Mouse (Mus musculus): ENCODE results near the gene Lpar1.
A peak's percentile ranks its signal among the peaks of the same experiment; 100 is the strongest.

Lpar1 gene

DNA sequence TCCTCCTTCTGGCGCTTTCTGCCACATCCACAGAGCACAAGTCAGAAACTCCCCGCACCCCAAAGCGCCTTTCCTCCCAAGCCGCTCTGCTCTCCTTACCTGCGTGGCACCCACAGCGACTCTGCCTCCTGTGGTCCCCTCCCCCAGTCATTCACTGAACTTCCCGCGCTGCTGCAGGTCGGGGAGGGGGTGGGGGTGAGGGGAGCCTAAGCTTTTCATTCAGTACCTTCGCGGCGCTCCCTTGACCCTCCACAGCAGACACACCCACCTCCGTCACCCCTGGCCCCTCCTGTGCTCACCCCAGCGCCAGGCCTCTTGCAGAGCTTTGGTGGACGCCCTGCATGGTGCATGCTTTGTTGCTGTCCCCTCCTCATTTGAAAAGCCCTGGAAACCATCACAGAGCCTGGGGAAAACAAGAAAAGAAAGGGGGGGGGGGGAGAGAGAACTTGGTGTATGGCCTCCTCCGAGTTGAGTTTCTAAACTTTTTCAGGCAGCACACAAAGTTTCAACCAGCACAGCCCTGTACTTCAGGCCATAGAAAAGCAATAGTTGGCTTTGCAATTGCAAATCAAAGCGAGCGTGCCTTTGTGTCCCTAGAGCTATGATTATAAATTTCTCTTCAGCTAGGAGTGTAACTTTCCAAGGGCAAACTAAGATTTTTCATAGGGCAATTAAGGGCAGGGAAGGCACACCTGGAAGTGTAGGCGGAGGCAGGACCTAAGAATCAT lies at the start of gene Lpar1:
TSS of gene Lpar1 (minus strand) at position 268 of the 728 bp plus-strand sequence.
- no peak for DNase-seq (ENCODE audit: low spot score)

DNA sequence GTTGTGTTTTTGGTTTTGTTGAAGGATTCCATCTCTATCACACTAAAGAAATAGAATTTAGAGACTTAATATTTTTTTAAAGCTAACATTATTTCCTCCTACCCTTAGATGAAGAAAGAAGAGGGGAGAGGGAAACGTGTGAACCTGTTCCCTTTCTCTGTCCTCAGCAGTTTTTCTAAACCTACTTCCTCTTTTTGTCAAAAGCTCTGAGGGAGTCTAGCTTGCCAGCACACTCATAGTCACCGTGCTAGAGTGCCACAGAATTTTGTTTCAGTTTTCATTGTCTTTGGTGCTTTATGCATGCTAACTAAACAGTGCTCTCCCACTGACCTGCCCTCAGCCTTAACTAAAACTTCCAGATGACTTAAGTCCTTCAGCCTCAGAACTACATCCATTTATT lies 32.2 kb upstream of the Lpar1 start:
- DNase-seq (ENCODE audit: low spot score): no peak

DNA sequence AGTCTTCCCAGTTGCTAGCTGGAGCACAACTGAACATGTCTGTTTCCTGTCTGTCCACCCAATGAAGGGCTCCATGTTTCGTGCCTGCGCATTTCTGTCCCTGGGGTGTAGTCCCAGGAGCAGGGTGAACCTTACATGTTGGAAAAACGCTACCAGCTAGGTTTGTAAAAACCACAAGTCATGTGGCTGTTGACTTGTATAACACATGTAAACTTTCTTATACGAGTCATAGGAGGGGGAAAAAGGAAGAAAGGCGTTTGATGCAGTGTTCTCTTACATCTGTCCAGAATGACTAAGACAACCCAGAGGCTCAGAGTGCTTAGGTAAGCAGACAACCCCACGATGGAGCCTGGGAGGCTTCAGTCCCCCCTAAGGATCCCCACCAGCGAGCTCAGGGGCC lies 27.5 kb upstream of the Lpar1 start:
- DNase-seq (ENCODE audit: low spot score): no peak

DNA sequence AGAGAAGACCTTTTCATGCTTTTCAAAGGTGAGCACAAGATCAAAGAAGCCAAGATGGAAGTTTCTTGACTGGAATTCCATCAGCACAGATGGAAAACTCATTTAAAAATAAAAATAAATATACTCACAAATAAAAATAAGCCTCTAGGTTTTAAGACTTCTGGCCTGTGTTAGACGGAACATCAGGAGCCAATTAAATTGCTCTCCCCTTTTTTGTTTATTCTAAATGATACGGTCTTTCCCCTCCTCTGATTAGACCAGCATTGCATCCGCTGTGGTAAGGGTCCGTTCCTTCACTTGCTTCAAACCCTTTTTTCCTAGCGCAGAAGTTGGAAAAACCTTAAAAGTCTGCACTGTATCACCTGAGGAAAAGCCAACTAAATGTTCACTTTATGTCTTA lies 26.8 kb upstream of the Lpar1 start:
- DNase-seq (ENCODE audit: low spot score): no peak

DNA sequence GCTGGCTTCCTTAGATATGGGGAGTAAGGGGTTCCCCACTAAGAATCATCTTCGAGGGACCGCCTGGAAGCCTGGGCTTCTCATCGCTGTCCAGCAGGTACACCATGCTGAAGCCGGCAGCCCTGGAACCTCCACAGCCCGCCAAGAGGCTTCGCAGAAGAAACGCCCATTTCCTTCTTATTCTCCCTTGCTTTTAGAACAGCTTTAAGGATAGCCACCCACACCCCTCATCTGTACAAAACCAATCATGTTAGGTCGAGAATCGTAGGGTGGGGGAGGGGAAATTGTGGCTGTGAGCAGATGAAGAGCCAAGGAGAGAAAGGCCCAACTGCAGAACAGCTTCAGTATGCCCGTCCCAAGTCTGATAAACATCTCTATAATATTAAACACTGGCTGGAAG lies 26.4 kb upstream of the Lpar1 start:
- DNase-seq (ENCODE audit: low spot score): no peak

DNA sequence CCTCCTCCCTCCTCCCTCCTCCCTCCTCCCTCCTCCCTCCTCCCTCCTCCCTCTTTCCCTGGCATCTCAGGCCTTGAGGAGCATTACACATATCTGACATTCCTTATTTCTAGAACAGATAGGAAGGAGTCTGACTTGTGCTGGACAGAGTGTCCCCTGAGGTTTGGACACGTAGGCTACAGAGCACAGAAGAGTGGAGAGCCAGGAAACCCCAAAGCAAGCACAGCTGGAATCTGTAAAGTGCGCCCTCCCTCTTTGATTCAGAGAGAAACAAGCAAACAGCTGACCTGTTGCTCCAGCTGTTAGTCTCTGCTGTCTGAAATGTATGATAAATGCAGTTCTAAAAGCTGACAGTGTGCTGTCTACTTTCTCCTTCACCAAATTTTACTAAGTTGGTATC lies 24.8 kb upstream of the Lpar1 start:
- DNase-seq (ENCODE audit: low spot score): no peak

DNA sequence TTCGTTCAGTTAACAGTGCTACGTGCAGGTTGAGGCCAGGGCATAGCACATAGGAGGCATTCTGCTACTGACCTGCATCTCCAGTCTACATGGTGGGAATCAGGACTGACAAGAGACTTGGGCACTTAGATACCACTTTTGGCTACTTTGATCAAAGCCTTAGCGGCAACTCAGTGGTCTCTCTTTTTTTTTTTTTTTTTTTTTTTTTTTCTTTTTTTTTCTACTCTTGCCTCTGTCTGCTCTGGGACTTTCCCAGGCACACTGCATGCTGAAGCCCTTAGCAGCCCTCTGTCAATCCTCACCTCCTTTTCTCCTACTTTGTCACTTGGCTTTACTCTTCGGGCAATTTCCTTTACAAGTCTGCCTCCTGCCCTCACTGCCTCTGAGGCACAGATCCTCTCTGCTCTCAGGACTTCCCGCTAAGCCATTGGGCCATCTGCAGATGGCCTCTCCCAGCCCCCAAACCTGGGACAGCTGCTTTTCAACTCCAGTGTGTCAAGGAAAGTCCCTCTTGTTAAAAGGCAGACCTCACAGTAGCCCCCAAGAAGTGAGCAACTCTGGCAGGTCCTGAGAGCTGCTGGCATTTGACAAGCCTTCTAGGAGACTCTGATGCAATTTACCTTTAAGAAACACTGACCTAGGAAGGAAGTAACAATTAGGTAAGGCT lies 23.8 kb upstream of the Lpar1 start:
- DNase-seq (ENCODE audit: low spot score): no peak

DNA sequence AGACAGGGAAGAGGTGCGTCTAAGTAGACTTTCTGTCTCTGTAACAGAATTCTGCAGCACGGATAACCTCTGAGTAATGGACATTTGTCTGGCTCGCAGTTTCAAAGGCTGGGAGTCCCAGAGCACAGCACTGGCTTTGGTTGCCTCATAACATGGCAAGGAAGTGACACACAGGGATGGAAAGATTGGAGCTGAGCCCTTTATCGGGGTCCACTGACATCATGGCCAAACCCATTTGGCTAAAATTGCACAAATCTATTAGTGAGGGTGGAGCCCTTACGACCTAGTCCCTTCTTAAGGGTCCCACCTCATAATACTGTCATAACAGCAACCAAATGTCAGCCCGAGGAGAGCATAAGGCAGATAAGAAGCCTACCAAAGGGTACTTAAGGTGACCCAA lies 22.1 kb upstream of the Lpar1 start:
- DNase-seq (ENCODE audit: low spot score): no peak

DNA sequence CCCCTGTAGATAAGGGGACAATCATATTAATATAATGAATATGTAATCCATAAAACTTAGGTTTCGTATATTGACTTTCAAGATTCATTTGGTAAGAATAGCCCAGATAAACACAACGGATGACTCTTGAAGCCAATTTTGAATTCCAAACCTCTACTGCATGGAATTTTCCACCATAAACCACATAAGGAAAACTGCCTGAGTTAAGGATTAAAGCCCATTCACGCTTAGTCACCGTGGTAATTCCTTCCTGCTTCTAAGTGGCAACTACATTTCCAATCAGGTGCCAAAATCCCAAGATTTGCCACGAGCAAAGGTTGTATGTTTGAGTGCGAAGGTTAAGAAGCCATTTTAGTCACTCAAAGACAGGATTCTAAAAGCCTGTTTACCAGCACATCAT lies 20.3 kb upstream of the Lpar1 start:
- DNase-seq (ENCODE audit: low spot score): no peak

DNA sequence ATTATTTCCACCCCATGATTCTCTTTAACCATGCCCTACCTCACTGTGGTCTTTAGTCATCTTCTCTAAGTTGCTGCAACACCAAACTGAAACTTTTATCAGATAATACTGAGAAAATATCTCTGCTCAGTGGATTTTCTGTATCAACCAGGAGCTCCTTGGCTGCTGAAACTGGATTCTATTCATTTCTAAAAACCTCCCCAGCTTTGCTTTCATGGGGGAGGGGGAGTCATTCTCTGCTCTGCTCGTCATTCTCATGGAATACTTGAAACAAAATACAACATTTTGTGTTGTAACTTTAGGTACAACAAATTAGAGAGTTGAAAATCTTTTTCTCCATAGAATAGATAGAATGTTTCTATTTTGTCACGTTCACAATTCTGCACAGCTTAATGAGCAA lies 18.7 kb upstream of the Lpar1 start:
- no peak for DNase-seq (ENCODE audit: low spot score)

DNA sequence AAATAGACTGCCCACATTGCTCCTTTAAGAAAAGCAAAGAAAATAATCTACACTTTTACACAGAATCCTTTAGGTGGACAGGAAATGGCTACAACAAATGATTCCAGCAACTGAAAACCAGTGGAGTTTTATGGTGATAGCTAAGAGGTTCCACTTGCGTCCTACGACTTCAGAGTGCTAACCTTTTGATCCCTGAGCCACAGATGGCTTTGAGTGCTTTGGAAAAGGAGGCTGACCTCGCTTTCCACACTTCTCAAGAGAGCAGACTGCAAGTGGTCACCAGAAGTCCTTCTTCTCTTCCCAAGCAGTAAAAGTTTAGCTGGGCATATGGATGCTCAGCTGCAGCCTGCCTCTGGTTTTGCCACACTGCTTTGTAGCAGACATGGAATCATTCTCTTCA lies 18.0 kb upstream of the Lpar1 start:
- no peak for DNase-seq (ENCODE audit: low spot score)

DNA sequence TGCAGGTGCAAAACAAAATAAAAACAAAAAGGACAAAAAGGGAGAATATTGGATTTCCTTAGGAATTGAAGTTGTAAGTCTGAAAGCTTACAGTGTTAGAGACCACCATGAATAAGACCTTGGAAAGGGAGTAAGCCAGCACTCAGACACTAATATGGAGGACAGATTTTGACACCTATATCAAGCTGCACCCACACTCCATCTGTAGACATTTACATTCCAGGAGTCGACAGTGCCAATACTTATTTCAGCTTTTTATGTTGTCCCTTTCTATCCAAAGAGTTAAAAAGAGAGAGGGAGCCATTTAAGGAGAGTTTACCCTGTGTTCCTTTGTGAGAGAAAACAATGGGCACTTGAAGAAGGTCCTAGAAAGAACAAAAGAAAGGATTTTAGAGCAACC lies 17.5 kb upstream of the Lpar1 start:
- DNase-seq (ENCODE audit: low spot score): no peak

DNA sequence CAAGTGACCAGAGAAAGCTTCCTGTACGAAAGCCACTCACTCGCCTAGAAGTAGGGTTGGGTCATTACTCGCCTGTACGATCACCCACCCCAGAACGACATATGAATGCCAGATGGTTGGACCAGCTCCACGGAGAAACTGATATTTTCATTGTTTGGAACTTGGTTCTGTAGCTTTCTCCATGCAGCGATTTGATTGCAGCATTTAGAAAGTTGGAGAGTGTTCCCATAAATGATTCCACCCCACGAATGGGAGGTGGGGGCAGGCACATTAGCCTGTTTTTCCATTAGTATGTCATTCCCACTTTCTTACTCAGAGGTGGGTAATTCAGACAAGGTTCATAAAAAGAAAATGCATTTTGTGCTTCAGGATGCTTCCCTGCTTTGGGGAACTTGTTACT lies 14.8 kb upstream of the Lpar1 start:
- DNase-seq (ENCODE audit: low spot score): no peak

DNA sequence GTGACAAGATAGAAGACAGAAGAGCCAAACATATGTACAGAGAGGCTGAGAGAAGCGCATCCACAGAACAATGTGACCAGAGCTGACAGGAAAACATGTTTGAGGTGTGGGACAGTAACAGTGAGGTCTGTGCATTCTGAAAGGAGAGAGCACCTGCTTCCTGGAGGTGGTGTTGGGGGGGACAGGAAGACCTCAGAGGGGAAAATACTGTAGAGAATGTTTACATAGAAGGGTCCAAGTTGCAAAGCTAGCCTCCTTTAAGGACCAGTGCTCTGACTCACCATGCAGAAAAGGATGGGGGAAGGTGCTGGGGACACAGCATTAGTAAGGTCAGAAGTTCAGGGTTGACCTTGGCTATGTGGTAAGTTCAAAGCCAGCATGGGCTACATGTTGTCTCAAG lies 9.1 kb upstream of the Lpar1 start:
- no peak for DNase-seq (ENCODE audit: low spot score)

DNA sequence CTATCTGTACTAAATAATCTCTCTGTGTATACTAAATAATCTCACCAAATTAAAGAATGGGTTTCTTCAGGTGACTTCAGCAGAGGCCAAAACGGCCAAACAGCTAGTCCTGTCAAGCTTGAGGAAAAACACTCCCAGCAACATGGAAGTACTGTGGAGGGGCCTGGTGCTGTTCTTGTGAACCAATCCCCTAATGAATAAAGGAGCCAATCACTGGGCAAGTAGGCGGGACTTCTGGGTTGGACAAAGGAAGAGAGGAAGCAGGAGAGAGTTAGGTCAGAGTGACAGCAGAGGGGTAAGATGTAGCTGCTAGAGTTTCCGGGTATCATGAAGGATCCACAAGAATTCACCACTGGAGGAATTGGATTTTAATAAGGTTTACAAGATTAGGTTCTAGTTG lies 3.3 kb upstream of the Lpar1 start:
- no peak for DNase-seq (ENCODE audit: low spot score)

DNA sequence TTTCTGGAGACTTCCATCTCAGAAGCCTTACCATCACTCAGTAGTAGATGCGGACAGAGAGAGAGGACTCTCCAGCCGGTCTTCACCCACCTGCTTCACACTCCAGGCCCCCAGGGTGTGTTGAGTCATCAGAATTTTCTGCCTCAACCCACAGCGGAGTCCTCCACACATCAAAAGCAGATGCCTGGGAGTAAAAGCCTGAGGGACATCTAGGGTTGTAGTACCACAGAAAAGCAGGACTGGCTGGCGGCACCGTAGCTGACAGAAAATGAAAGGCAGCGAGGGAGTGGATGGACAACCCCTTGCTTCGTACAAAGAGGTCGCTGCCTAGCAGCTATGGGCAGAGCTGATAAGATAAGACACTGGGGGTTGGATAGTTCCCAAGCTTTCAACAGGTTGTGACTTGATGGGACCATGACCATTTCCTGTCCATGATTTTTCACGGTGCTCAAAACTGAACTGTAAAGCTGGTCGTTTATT lies 701 bp upstream of the Lpar1 start:
- DNase-seq (ENCODE audit: low spot score): no peak

DNA sequence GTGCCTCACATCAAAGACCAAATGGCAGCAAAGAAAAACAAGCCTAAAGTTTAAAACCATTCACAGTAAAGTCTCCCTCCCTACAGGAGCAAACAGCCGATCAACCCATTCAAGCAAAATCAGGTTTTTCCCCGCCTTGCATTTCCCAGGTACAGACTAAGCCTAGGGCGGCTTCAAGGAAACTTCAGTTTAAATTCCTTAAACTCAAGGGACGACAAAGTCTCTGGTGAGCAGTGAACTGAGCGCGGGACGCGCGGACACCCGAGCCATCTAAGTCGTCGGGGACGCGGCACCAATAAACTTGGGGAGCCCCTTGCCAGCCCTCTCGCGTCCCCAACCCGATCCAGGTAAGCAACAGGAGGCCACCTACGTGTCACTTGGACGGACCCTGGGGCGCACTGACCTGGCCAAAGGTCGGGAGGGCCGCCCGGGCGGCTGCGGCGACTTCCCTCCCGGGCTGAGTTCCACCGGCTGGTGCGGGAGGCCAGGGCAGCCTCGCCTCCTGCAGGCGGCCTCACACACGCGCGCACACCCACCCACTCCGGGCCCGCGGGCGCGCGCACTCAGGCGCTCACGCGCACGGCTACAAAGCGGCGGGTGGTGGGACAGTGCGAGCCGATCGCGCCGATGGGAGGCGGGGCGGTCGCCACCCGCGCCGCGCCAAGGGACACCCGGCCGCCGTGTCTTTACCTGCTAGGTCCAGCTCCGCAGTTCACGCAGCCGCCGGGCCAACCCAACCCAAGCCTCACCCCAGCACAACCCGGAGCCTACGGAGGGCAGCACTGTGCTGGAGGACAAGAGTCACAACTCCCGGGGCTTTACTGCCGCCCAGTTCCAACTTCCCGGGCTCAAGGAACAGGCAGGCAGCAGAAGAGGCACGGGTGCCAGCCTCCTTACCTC lies 717 bp downstream of the Lpar1 start:
- DNase-seq (ENCODE audit: low spot score): no peak

DNA sequence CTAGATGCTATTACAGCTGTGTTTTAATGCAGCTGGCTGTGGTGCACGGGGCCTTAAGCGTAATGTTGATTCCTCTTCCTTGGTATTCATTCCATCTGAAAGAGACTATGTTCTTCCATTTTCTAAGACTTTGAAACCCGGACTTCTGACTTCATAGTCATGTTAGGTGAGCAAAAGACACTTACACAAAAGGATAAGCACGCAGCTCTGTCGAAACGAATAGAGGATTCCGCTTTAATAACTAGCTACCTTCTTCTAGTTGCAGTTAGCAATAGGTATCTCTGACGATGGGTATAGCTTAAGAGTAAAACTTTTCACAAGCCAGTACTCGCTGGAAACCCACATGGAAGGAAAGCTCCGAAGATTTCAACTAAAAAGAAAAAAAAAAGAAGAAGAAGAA lies 1.5 kb downstream of the Lpar1 start:
- DNase-seq (ENCODE audit: low spot score): no peak

DNA sequence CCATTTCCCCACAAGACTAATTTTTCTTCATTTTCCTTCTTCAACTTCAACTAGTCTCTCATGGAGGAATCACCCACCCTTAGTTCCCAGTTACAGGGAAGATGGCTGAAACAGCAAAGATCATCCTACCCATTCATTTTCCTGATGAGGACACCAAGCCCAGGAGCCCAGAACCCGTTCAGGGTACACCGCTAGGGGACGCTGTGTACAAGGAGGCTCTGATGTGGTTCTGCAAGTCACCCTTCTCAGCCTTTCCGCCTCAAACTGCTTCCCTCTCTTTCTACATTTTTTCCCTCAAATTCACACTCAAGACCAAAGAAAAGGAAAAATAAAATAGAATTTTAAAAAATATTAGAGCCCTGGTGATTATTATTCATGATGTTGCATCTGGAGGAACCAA lies 1.9 kb downstream of the Lpar1 start:
- DNase-seq (ENCODE audit: low spot score): peak; percentile 27

DNA sequence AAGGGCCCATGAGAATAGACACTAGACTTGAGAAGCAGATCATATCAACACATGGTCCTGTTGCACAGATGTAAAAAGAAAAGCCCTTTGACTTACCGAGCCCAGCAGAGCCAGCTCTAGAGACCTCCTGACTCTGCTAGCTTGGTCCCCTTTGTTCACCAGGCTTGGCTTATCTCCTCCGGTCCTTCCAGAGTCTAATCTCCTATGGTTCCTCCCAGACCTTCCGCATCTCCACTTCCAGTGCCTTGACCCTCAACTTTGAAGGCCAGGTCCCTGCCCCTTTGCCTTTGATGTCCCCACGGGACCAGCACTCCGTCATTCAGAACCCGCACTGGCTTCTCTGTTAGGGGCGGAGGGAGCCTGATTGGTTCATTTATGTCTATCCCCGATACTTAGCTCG lies 6.0 kb downstream of the Lpar1 start:
- DNase-seq (ENCODE audit: low spot score): no peak

DNA sequence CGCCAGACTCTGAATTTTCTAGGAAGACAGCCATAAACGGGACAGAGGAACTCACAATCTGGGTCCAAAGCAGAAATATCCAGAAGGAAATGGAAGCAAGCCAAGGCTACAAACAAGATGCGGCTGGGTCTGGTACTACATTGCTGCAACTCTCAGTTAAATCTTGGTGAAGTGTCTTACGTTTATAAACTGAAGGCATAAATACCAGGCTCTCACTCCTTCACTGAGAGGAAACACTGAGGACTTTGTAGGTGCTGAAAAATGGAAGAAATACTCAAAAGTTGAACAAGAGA lies 6.5 kb downstream of the Lpar1 start:
- no peak for DNase-seq (ENCODE audit: low spot score)

DNA sequence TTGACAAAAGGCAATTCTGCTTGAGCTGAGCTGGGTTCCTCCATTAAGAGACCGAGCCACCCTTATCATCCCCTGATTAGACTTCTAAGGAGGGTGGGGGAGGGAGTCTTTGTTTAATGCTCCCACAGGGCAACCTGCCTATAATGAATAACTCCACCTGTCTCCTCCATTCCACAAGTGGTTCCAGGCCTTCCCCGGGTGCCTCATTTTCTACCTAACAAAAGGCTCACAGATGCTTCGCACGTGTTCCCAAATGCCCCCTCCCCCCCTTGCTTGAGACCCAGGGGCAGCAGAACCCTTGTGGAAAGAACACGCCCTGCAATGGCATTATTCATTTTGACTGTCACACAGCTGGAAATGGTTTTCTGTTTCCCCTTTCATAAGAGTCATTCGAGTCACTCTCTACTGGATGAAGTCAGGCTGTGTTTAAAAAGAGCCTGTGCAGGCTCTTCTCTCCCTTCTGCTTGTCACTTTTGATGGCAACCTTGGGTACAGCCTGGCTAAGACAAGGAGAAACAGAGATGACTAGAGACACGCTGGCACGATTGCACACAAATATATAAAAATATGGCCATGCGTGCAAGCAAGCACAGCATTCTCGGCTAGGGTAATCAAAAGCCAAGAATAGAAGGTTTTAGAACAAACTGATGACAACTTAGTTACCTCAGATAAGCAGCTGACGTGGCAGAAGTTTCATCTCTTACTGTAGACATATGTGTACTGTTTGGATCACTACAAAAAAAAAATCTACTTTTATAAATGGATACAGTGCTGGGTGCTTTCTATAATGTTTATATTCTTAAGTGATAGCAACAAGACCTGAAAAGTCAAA lies 7.0 kb downstream of the Lpar1 start:
- DNase-seq (ENCODE audit: low spot score): no peak

Measured in c-Kit-positive CD71-positive TER-119-positive erythroid progenitor cells, embryonic 14.5 days (primary cell).